Mouse (Mus musculus): ENCODE data around the gene Wfdc15a.

- TF ChIP-seq CTCF (IDR thresholded peaks at IDR 0.05; ENCODE audit: low read depth, low read length) (no peak), GATA1 (IDR thresholded peaks at IDR 0.05; ENCODE audit: borderline replicate concordance, low read length) (no peak), TAL1 (conservative IDR thresholded peaks at IDR 0.05; ENCODE audit: low read depth, low read length) (no peak), POLR2AphosphoS5 (IDR thresholded peaks at IDR 0.05; ENCODE audit: insufficient replicate concordance, low read depth, low read length) (no peak)
These were observed 32.0 kb downstream of the Wfdc15a start for GRCm38 (mm10) chr2:164167752-164168570.

Data from G1E (cell line).